Mouse (Mus musculus): ENCODE measurements around the gene Itgal.

DNA sequence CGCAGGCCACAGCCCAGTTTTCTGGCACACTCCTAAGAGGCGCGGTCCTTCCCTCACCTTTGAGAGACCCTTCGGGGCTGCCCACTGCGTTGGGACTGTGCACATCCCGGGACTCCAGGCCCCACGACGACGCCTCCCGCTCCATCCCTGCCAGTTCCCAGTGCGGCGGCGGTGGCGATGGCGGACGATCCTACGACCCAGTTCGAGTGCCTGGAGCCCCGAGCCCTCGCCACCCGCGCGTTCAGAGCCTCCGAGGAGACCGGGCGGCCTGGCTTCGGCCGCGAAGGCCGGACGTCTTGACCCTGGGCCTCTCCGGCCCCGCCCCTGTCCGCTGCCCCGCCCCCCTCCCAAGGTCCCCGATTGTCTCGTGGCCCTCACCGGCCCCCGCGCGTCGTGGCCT, 49.0 kb downstream of the Itgal start:
- TF ChIP-seq CTCF (IDR thresholded peaks at IDR 0.05; ENCODE audit: extremely low read depth, insufficient read depth, low read length) (no peak), POLR2A (IDR thresholded peaks at IDR 0.05; ENCODE audit: extremely low read depth, insufficient read depth, low read length) (no peak)
